Mouse (Mus musculus): ENCODE data around the gene Rdh19. TPM values are rescaled to one million over a fixed set of nuclear protein-coding genes. Genes with fewer than 3 reads are reported as not detected.

Gene Rdh19
- not detected in 2 replicates for polyA plus RNA-seq (2012; rRNA removed; ENCODE audit: low replicate concordance)

DNA sequence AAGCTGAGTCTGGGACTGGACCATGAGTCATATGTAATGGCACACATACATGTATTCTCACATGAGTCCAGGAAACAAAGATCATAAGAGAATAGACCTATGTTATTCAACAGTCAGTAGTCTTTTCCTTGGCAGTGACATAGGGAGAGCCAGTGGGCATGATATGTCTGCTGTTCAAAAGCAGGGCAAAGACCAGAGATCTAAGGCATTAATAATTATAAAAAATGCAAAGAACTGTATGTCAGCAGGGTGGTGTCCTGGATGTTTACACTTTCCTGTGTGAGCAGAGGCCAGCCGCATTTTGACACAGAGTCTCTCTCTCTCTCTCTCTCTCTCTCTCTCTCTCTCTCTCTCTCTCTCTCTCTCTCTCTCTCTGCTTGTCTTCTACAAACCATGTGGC, at the start of gene Rdh19:
Rdh19 (plus strand) TSS at position 301 of the 400 bp plus-strand sequence.

DNA sequence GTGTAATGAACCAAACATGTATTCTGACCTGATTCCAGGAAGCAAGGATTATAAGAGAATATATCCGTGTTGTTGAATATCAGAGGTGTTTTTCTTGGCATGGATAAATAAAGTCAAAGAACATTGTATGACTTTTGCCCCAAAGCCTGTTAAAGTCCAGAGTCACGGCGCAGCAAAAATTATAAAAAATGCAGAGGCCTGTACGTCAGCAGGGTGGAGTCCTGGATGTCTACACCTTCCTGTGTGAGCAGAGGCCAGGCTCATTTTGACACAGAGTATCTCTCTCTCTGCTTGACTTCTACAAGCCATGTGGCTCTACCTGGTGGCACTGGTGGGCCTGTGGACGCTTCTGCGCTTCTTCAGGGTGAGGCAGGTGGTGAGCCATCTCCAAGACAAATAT, 48.8 kb upstream of the Rdh19 start, which contains the start of gene Rdh16:
Rdh16 (plus strand) TSS at position 262 of the 400 bp plus-strand sequence.

DNA sequence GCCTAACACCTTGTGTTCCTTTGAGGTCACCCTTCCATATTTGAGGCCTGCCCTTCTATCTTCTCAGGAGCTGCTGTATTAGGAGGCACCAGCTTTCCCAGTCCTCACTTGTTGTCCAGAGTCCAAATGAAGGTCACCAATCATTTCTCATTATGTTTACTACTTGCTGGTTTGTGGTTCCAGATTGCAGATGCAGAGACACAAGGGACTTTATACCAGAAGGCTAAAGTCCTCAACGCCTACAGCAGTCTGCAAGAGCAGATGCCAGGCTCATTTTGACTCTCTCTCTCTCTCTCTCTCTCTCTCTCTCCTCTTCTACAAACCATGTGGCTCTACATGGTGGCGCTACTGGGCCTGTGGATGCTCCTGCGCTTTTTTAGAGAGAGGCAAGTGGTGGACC, 16.5 kb downstream of the Rdh19 start, which contains the start of gene Rdh16f2:
Rdh16f2 (plus strand) TSS at position 243 of the 400 bp plus-strand sequence.

DNA sequence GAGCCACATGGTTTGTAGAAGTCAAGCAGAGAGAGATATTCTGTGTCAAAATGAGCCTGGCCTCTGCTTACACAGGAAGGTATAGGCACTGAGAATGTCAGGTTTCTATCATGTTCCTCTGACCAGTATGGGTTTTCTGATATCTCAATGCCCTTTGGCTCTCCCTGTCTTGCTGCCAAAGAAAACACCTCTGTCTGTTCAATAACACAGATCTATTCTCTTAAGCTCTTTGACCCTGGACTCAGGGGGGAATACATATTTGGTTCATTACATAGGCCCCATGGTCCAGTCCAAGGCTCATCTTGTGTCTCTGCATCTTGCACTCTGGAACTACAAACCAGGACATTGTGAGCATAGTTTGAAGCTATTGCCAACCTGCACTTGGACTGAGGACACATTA, 38.9 kb downstream of the Rdh19 start, which contains the start of gene Rdh7:
Rdh7 (minus strand) TSS at position 213 of the 400 bp plus-strand sequence.

DNA sequence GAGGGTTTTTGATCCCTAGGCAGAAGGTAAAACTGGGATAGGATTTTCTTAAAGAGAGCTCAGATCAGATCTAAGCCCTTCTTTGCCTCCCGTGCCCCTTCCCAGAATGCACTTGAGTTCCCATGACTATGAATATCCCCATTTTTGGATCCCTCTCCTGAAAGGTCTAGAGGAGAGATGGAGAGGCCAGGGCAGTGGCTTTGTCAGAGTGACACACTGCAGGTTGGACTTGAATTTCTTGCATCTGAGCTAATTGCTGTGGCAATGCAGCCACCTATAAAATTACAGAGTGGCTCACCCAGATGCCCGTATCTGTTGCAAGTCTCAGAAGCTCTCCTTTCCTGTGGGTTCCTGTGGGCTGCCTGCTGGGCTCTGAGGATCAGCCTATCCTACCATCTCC, 48.5 kb downstream of the Rdh19 start, which contains the start of gene Sdr9c7:
Sdr9c7 (plus strand) TSS at position 301 of the 400 bp plus-strand sequence.

Other genes with a start within 250 kb of the Rdh19 start
- 145 and 233 TPM in 2 replicates for gene Lrp1, start 228.8 kb upstream of the Rdh19 start, polyA plus RNA-seq (2012; rRNA removed; ENCODE audit: low replicate concordance)
- gene Stat6, start 206.9 kb upstream of the Rdh19 start, polyA plus RNA-seq (2012; rRNA removed; ENCODE audit: low replicate concordance): 105 and 131 TPM in 2 replicates
- gene Nemp1, start 183.0 kb upstream of the Rdh19 start, polyA plus RNA-seq (2012; rRNA removed; ENCODE audit: low replicate concordance): 2.1 and 4.4 TPM in 2 replicates
- gene Nab2, start 181.4 kb upstream of the Rdh19 start, polyA plus RNA-seq (2012; rRNA removed; ENCODE audit: low replicate concordance): 25.9 and 51.9 TPM in 2 replicates
- gene Myo1a, start 144.8 kb upstream of the Rdh19 start, polyA plus RNA-seq (2012; rRNA removed; ENCODE audit: low replicate concordance): 0.23 and 0.26 TPM in 2 replicates
- not detected in 2 replicates for gene Tac2, start 125.5 kb upstream of the Rdh19 start, polyA plus RNA-seq (2012; rRNA removed; ENCODE audit: low replicate concordance)
- 5.9 and 7.3 TPM in 2 replicates for gene Zbtb39, start 110.4 kb upstream of the Rdh19 start, polyA plus RNA-seq (2012; rRNA removed; ENCODE audit: low replicate concordance)
- 14.4 and 16.8 TPM in 2 replicates for gene Gpr182, start 98.2 kb upstream of the Rdh19 start, polyA plus RNA-seq (2012; rRNA removed; ENCODE audit: low replicate concordance)
- 0.08 and 0.27 TPM in 2 replicates for gene Rdh1, start 90.2 kb upstream of the Rdh19 start, polyA plus RNA-seq (2012; rRNA removed; ENCODE audit: low replicate concordance)
- 0.12 and 0.85 TPM in 2 replicates for gene Rdh16f1, start 90.1 kb upstream of the Rdh19 start, polyA plus RNA-seq (2012; rRNA removed; ENCODE audit: low replicate concordance)
- gene Rdh9, start 73.5 kb upstream of the Rdh19 start, polyA plus RNA-seq (2012; rRNA removed; ENCODE audit: low replicate concordance): 0.37 TPM in 1 of 2 replicates, not detected in the other
- 0.13 TPM in 2 replicates for gene Rdh16, start 48.8 kb upstream of the Rdh19 start, polyA plus RNA-seq (2012; rRNA removed; ENCODE audit: low replicate concordance)
- gene Rdh16f2, start 16.5 kb downstream of the Rdh19 start, polyA plus RNA-seq (2012; rRNA removed; ENCODE audit: low replicate concordance): 0.10 TPM in 1 of 2 replicates, not detected in the other
- 1.9 TPM in 1 of 2 replicates, not detected in the other for gene Rdh7, start 38.9 kb downstream of the Rdh19 start, polyA plus RNA-seq (2012; rRNA removed; ENCODE audit: low replicate concordance)
- gene Sdr9c7, start 48.6 kb downstream of the Rdh19 start, polyA plus RNA-seq (2012; rRNA removed; ENCODE audit: low replicate concordance): 0.07 and 0.30 TPM in 2 replicates
- gene Hsd17b6, start 157.7 kb downstream of the Rdh19 start, polyA plus RNA-seq (2012; rRNA removed; ENCODE audit: low replicate concordance): 0.48 TPM in 1 of 2 replicates, not detected in the other
- gene Prim1, start 165.2 kb downstream of the Rdh19 start, polyA plus RNA-seq (2012; rRNA removed; ENCODE audit: low replicate concordance): 1.6 and 3.1 TPM in 2 replicates
- gene Naca, start 185.6 kb downstream of the Rdh19 start, polyA plus RNA-seq (2012; rRNA removed; ENCODE audit: low replicate concordance): 125 and 131 TPM in 2 replicates
- 17.6 and 101 TPM in 2 replicates for gene Ptges3, start 209.0 kb downstream of the Rdh19 start, polyA plus RNA-seq (2012; rRNA removed; ENCODE audit: low replicate concordance)
- 5,679 and 6,335 TPM in 2 replicates for gene Atp5b, start 233.3 kb downstream of the Rdh19 start, polyA plus RNA-seq (2012; rRNA removed; ENCODE audit: low replicate concordance)
- 38.7 and 43.5 TPM in 2 replicates for gene Baz2a, start 241.6 kb downstream of the Rdh19 start, polyA plus RNA-seq (2012; rRNA removed; ENCODE audit: low replicate concordance)